Mouse (Mus musculus) effector memory CD4-positive, alpha-beta T cell, adult 7 months (primary cell): ENCODE measurements around the gene Phactr3. TPM values are rescaled to one million over a fixed set of nuclear protein-coding genes. Genes with fewer than 3 reads are reported as not detected.

Experiments used
- polyA plus RNA-seq: library from polyadenylated mRNA; unstranded; fragments of 100-300 nt; shearing (Covaris generic); gene quantifications from one replicate; pipeline ENCODE4 v1.2.1, GENCODE M21; 2017

Gene Phactr3
- polyA plus RNA-seq, result 0.18 TPM

GRCm38 (mm10) chr2:178118801-178119560 lies at the start of gene Phactr3:
Phactr3 (plus strand) TSS chr2:178118975.

GRCm38 (mm10) chr2:178078166-178078717 lies 40.5 kb upstream of the Phactr3 start, which contains the start of gene Zfp931:
Zfp931 (minus strand) TSS chr2:178078476.

Other genes starting within 250 kb of the Phactr3 start
- 3.5 TPM for gene Gm14327, start 221.9 kb upstream of the Phactr3 start, polyA plus RNA-seq
- not detected for gene Zfp972, start 193.4 kb upstream of the Phactr3 start, polyA plus RNA-seq
- 7.3 TPM for gene Gm14326, start 161.7 kb upstream of the Phactr3 start, polyA plus RNA-seq
- gene Zfp971, start 95.7 kb upstream of the Phactr3 start, polyA plus RNA-seq, result 7.4 TPM
- 5.5 TPM for gene Zfp931, start 40.5 kb upstream of the Phactr3 start, polyA plus RNA-seq